Mouse (Mus musculus): ENCODE data around the gene Hfe.

DNA sequence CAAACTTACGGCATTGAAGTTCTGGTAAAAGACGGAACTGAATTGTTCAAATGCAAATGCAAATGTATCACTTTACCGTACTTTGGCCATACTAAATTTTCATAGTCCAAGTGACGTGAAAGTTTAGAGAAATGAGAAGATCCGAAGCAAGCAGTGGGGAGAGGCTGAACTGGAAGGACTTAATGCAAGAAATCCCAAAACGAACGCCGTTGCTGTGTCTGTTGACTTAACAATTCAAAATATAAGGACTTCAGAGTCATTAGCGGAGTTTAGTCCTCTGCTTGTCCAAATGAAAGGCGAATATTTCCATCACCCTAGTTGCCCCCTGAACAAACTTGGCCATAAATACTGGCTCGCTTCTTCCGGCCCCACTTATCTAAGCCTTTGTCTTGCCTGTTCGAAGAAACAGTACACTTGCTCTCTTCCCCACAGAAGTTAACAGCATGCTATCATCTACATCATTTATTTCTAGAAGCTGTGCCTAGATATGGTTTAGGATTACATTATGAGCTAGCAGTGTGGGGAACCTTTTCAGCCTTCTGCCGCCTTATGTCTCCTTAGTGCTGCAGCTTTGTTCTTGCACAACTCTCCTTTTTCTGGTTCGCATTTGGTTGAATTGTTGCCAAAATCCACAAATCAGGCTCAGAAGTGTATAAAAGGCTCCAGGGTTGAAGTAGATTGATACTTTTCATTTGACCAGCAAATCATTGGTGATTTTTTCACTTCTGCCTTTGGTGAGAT lies 25.4 kb downstream of the Hfe start:
- no peak for TF ChIP-seq E2F4 (IDR thresholded peaks at IDR 0.05; ENCODE audit: insufficient replicate concordance, low read depth, low read length)
- TF ChIP-seq ZNF384 (IDR thresholded peaks at IDR 0.05; ENCODE audit: low read depth, low read length), result no peak
- no peak; the same call in none of the 2 replicates for TF ChIP-seq POLR2A (IDR thresholded peaks at IDR 0.05; ENCODE audit: low read depth, low read length)
- no peak for TF ChIP-seq USF1 (IDR thresholded peaks at IDR 0.05; ENCODE audit: low read depth, low read length)
- TF ChIP-seq MAZ (IDR thresholded peaks at IDR 0.05; ENCODE audit: low read depth, low read length), result no peak
- TF ChIP-seq ZKSCAN1 (IDR thresholded peaks at IDR 0.05; ENCODE audit: borderline replicate concordance, low read depth, low read length), result no peak

All from CH12.LX (cell line).